Mouse (Mus musculus): ENCODE data around the gene Fam118a.

Gene Fam118a

DNA sequence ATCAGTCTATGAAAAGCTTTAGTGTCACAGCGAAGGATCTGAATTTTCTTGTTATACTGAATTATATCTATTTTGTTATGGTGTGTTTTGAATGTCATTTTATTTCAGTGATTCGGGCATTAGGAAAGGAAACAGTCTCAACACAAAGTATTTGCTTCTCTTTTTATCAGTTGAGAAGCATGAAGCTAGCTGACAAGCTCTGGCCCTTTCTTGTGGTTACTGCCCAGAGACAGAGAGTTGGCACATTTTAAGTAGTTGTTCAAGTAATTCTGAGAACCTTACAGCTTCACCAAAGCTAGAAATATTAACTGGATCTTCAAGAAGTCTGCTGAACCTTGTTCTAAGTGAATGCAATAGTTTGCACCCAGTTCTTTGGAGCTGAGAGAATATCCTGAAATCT lies 34.7 kb downstream of the Fam118a start:
- DNase-seq (ENCODE audit: low read depth, low spot score), result no peak

DNA sequence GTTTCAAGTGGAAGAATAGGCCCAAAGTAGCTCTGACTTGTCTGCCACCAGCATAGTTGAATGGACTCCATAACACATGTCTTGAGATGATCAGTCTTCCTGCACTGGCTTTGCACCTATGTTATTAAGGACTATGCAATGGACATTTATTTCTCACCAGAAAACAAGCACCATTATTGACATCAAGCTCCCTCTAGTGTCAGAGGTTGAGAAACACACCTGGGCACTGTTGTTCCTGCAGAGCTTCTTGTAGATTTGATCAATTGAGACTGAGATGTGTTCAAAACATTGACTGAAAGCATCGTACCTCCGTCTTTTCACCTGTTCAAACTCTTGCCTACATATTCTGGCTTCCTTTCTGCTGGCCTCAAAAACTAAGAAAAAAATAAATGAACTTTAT lies 41.8 kb downstream of the Fam118a start:
- DNase-seq (ENCODE audit: low read depth, low spot score), result peak; percentile 75

DNA sequence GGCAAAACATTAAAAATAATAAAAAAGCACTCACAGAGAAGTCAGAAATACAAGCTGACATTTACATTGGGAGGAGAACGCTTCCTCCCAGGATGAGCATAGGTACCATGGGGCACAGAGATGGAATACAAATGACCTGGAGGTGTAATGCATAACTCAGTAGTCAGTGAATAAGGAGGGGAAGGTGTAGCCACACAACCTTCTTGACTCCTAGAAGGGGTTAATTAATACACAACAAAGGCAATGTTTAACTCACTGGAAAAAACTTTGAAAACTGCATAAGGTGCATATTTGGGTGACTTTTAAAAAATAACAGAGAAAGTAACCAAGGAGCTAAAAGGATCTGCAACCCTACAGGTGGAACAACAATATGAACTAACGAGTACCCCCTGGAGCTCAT lies 43.9 kb downstream of the Fam118a start:
- DNase-seq (ENCODE audit: low read depth, low spot score), result no peak

DNA sequence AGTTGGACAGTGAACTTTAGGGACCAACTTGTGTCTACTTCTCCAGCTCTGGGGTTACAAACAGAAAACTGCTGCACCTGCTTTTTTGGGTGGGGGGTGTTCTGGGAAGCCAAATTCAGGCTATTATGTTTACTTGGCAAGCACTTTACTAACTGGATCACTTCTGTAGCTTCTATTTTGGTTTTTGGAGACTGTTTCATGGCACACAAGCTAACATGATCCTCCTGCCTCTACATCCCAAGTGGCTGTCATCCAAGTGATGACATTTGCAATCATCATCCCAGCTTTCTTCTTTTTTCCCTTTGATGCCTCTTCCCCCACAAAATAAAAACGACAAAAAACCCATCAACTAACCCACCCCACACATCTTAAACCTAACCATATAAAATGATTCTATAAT lies 56.9 kb downstream of the Fam118a start:
- DNase-seq (ENCODE audit: low read depth, low spot score), result no peak
